18 mouse cellular contexts compared by ENCODE assay signal in the genomic region with DNA sequence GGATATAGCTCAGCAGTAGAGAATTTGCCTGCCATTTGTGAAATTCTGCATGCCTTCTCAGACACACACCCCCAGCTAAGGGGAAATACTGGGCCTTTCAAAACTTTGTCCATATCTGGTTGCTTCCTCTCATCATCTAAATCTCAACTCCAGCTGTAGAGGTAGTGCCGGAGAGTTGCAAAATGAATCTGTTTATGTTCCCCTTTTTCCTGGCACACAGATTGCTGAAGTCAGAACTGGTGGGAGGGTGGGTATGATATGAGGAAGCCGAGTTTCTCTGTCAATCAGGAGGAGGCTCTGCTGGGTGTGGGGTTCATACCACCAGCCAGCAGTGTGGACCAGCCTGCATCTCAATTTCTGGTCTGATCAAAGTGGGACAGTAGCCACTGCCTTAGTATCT. TPM values are rescaled to one million over a fixed set of nuclear protein-coding genes. Genes with fewer than 3 reads are reported as not detected.
DNase-seq lines count a peak whose midpoint lies in the region; ATAC-seq and TF ChIP-seq lines count a peak whose summit lies in the region.
"Had no signal": no experiment of that assay in that cellular context is flagged by ENCODE, and none has a peak within 500 bp of the region (broad histone marks: within the 10 kb centered on the region; RNA-seq: fewer than 3 reads in every experiment).

No protein-coding gene starts in this region.

- H3K9ac ChIP-seq in lung, embryonic 16.5 days (ENCODE audit: low read length): no peak overlapping the region
- no peak overlapping the region for H3K9ac ChIP-seq in midbrain, embryonic 11.5 days (ENCODE audit: low read length)
- H3K9ac ChIP-seq: hindbrain, embryonic 13.5 days; intestine, embryonic 15.5 days; limb, embryonic 12.5 days; liver, embryonic 15.5 days; neural tube, embryonic 12.5 days had no signal

- H3K27me3 ChIP-seq in lung, embryonic 16.5 days (ENCODE audit: control insufficient read depth, insufficient read depth, low read depth, low read length): no peaks in the 10 kb centered on the region
- no peaks in the 10 kb centered on the region for H3K27me3 ChIP-seq in midbrain, embryonic 11.5 days (ENCODE audit: control insufficient read depth, insufficient read depth, low read length)
- H3K27me3 ChIP-seq: hindbrain, embryonic 13.5 days; intestine, embryonic 15.5 days; limb, embryonic 12.5 days; megakaryocyte, embryonic 14.5 days; neural tube, embryonic 12.5 days had no signal

- no peak for TF ChIP-seq CTCF in bone marrow macrophage, adult 2 months (IDR thresholded peaks at IDR 0.05; ENCODE audit: low read depth, low read length)

- no peaks in the 10 kb centered on the region for H3K79me2 ChIP-seq in macrophage (ENCODE audit: inconsistent target)

- TF ChIP-seq POLR2A in bone marrow macrophage, adult 2 months (IDR thresholded peaks at IDR 0.05; ENCODE audit: borderline replicate concordance, low read depth, low read length): no peak

- no peak for DNase-seq in lung, postnatal 14 days
- DNase-seq in urinary bladder, postnatal 4 days (ENCODE audit: low spot score in 2 of 2): no peak
- DNase-seq in midbrain, embryonic 11.5 days (ENCODE audit: low spot score, missing footprints): no peak
- DNase-seq in cerebellum, adult 9-11 months: no peak
- DNase-seq: cerebellum, postnatal 14 days; thymus, postnatal 25 days had no signal

- 0 out of 2 replicates have a peak, but pooled peaks cover 5% of the 10 kb centered on the region for H3K4me1 ChIP-seq in lung, embryonic 16.5 days (replicated peaks; ENCODE audit: control insufficient read depth, insufficient read depth, low read length)
- H3K4me1 ChIP-seq in bone marrow macrophage, adult 2 months (ENCODE audit: control insufficient read depth, insufficient read depth, low read length): peaks cover 53% of the 10 kb centered on the region
- H3K4me1 ChIP-seq in midbrain, embryonic 11.5 days (ENCODE audit: control insufficient read depth, insufficient read depth, low read length): no peaks in the 10 kb centered on the region
- H3K4me1 ChIP-seq: hindbrain, embryonic 13.5 days; neural tube, embryonic 12.5 days had no signal

- ATAC-seq in lung, embryonic 16.5 days (ENCODE audit: low read depth): 0 out of 2 replicates have a peak, but pooled peaks have one; percentile 28
- ATAC-seq in midbrain, embryonic 11.5 days (ENCODE audit: low FRiP score): no peak
- ATAC-seq: forebrain, embryonic 14.5 days; intestine, embryonic 15.5 days; midbrain, embryonic 16.5 days had no signal

- no peak overlapping the region for H3K4me3 ChIP-seq in lung, embryonic 16.5 days (ENCODE audit: low read length)
- no peak overlapping the region for H3K4me3 ChIP-seq in bone marrow macrophage, adult 2 months (ENCODE audit: insufficient read depth, low read length)
- no peak overlapping the region for H3K4me3 ChIP-seq in macrophage (ENCODE audit: inconsistent target)
- H3K4me3 ChIP-seq in midbrain, embryonic 11.5 days (ENCODE audit: low read depth, low read length): no peak overlapping the region
- H3K4me3 ChIP-seq: erythroblast, embryonic 14.5 days; hindbrain, embryonic 13.5 days; intestine, embryonic 15.5 days; limb, embryonic 12.5 days; liver, embryonic 15.5 days; megakaryocyte, embryonic 14.5 days; neural tube, embryonic 12.5 days had no signal

- no peak overlapping the region for H3K27ac ChIP-seq in lung, embryonic 16.5 days (ENCODE audit: low read length)
- H3K27ac ChIP-seq in bone marrow macrophage, adult 2 months (ENCODE audit: insufficient read depth, low read depth, low read length): peak overlapping the region; percentile 34; the same call in 1 of the 2 replicates
- H3K27ac ChIP-seq in macrophage: peak overlapping the region; percentile 27; the same call in 1 of the 2 replicates
- no peak overlapping the region for H3K27ac ChIP-seq in midbrain, embryonic 11.5 days (ENCODE audit: low read depth, low read length)
- H3K27ac ChIP-seq: hindbrain, embryonic 13.5 days; intestine, embryonic 15.5 days; limb, embryonic 12.5 days; liver, embryonic 15.5 days; neural tube, embryonic 12.5 days had no signal

- H3K36me3 ChIP-seq in lung, embryonic 16.5 days (ENCODE audit: control insufficient read depth, insufficient read depth, low read length): no peaks in the 10 kb centered on the region
- no peaks in the 10 kb centered on the region for H3K36me3 ChIP-seq in macrophage (ENCODE audit: inconsistent target)
- H3K36me3 ChIP-seq in midbrain, embryonic 11.5 days (ENCODE audit: control insufficient read depth, insufficient read depth, low read length): no peaks in the 10 kb centered on the region
- H3K36me3 ChIP-seq: hindbrain, embryonic 13.5 days; intestine, embryonic 15.5 days; limb, embryonic 12.5 days; liver, embryonic 15.5 days; neural tube, embryonic 12.5 days had no signal

- 36% methylated on average over 2 of the region's 2 CpGs for WGBS in lung, embryonic 16.5 days
- 5% methylated on average over 2 of the region's 2 CpGs for WGBS in macrophage (ENCODE audit: missing documents)
- 85% methylated on average over 2 of the region's 2 CpGs for WGBS in midbrain, embryonic 11.5 days

- no peak overlapping the region for H3K4me2 ChIP-seq in lung, embryonic 16.5 days (ENCODE audit: low read depth, low read length)
- H3K4me2 ChIP-seq in midbrain, embryonic 11.5 days: no peak overlapping the region
- H3K4me2 ChIP-seq: hindbrain, embryonic 13.5 days; intestine, embryonic 15.5 days; limb, embryonic 12.5 days; liver, embryonic 15.5 days; neural tube, embryonic 12.5 days had no signal

- no peaks in the 10 kb centered on the region for H3K9me3 ChIP-seq in lung, embryonic 16.5 days (ENCODE audit: control insufficient read depth, low read length)
- no peaks in the 10 kb centered on the region for H3K9me3 ChIP-seq in midbrain, embryonic 11.5 days (ENCODE audit: control insufficient read depth, low read length)
- H3K9me3 ChIP-seq: hindbrain, embryonic 13.5 days; intestine, embryonic 15.5 days; limb, embryonic 12.5 days; liver, embryonic 15.5 days; neural tube, embryonic 12.5 days had no signal

RNA-seq across cellular contexts. Expression of a gene that starts 11.8 kb away (rescaled TPM):
- polyA plus RNA-seq in lung, embryonic 16.5 days (2015; fragmentation: Nextera tagmentation; extraction: Ambion mirVana): 28.2 and 33.9 TPM in 2 replicates
- polyA plus RNA-seq in bone marrow macrophage, adult 2 months (2012; ENCODE audit: insufficient read depth, insufficient read length, missing spikeins): 36.8 and 39.8 TPM in 2 replicates
- total RNA-seq in macrophage (2018; cell fraction: chromatin; rRNA removed): 100 to 1,000 TPM in 2 of 26 experiments, 10 to 100 TPM in 24; 13.8 to 114 (median 66.4) TPM
- total RNA-seq in macrophage (2018; cell fraction: cytosol; rRNA removed): 100 to 1,000 TPM in 2 of 26 experiments, 10 to 100 TPM in 24; 41.1 to 103 (median 63.1) TPM
- 100 to 1,000 TPM in 1 of 26 experiments, 10 to 100 TPM in 25; 21.5 to 104 (median 52.8) TPM for total RNA-seq in macrophage (2018; cell fraction: nucleus; rRNA removed)
- 38.9 to 84.2 TPM (median 49.8 TPM) in 3 replicates for polyA plus RNA-seq in macrophage (2018)
- polyA plus RNA-seq in midbrain, embryonic 11.5 days (2014; fragmentation: Nextera tagmentation; extraction: Ambion mirVana): 37.8 and 46.3 TPM in 2 replicates

RNA-seq across cellular contexts. Expression of a gene that starts 48.7 kb away (rescaled TPM):
- polyA plus RNA-seq in lung, embryonic 16.5 days (2015; fragmentation: Nextera tagmentation; extraction: Ambion mirVana): 263 and 274 TPM in 2 replicates
- polyA plus RNA-seq in bone marrow macrophage, adult 2 months (2012; ENCODE audit: insufficient read depth, insufficient read length, missing spikeins): 138 and 145 TPM in 2 replicates
- 100 to 1,000 TPM; 108 to 308 (median 161) TPM for total RNA-seq in macrophage (2018; cell fraction: chromatin; rRNA removed)
- 100 to 1,000 TPM in 22 of 26 experiments, 10 to 100 TPM in 4; 85.9 to 140 (median 115) TPM for total RNA-seq in macrophage (2018; cell fraction: cytosol; rRNA removed)
- total RNA-seq in macrophage (2018; cell fraction: nucleus; rRNA removed): 100 to 1,000 TPM in 21 of 26 experiments, 10 to 100 TPM in 5; 89.5 to 176 (median 115) TPM
- polyA plus RNA-seq in macrophage (2018): 115 to 224 TPM (median 150 TPM) in 3 replicates
- polyA plus RNA-seq in midbrain, embryonic 11.5 days (2014; fragmentation: Nextera tagmentation; extraction: Ambion mirVana): 223 and 244 TPM in 2 replicates

Comparison
In these comparisons a context has a peak if more than half of its experiments do, and no peak if none do; other contexts are left out.
1. H3K27ac ChIP-seq: peak in bone marrow macrophage, adult 2 months (single experiment) and macrophage (single experiment); none in lung, embryonic 16.5 days (single experiment) and midbrain, embryonic 11.5 days (single experiment).